Mouse (Mus musculus) 3T3-L1 (cell line): Measurements from ENCODE around the gene Serinc1.
A peak's percentile ranks its signal among the peaks of the same experiment; 100 is the strongest.
"Not testable (repeated sequence)": the region's sequence is repeated elsewhere in the genome, so short reads cannot be mapped to it uniquely, and the experiment has no call there.

ENCODE experiments used
- DNase-seq: peaks from one replicate; pipeline ENCODE4 v3.0.0-alpha.2; 2015; ENCODE audit warnings: low read depth, low spot score

The Serinc1 gene

DNA sequence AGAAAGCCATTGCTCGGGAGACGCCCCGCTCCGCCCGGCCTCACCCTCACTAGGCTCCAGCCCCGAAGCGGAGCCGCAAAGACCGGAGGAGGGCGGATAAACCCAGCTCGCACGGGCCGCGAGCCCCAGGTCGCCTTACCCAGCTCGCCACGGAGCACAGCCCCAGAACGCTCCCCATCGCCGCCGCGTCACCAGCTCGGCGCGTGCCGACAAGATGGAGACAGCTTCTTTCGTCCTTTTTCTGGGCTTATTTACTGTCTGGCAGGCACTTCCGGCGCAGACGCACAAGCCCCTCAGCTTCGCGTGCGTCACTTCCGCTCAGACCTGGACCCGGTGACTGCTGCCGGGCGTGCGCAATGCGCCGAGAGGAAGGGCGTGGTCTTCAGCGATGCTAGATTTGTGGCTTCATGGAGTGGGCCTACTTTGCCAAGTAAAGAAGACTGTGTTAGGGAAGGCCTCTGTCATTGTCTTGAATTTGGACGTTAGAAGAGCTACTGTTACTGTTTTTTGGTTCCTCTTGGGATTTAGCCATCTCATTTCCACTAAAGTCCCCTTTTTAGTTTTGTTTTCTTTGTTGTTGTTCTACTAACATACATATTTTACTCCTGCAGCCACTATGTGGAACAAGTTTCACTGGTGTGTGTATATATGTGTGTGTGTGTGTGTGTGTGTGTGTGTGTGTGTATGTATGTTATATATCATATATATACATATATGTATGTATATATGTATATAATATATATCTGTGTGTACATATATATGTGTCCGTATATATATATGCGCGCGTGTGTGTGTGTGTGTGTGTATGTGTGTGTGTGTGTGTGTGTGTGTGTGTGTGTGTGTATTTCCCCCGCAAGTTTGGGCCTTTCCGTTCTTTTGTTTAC lies at the start of gene Serinc1:
TSS of gene Serinc1 (minus strand) at position 313 of the 884 bp plus-strand sequence.
- DNase-seq = peak; percentile 98

DNA sequence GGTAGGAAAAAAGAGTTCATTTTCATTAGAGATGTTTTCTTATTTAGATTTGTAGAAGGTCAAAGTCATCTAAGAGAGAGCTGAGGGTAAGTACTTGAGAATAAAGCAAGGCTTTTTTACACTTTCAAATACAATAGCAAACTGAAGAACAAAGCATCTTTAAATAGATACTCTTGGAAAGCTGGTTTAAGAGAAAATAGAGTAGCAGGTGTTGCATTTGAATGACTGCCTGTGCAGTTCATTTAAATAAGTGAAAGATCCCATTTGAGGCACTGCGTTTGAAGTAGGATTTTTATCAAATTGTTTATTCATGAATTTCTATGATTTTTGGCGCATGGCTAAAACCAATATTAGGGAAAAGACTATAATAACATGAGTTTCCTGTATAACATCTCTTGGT lies 44.4 kb upstream of the Serinc1 start:
- DNase-seq = no peak

- DNase-seq = peak; percentile 32
Observed at GRCm38 (mm10) chr10:57572130-57572529, 39.8 kb upstream of the Serinc1 start.

GRCm38 (mm10) chr10:57571211-57571730 lies 38.9 kb upstream of the Serinc1 start:
- peak; percentile 50 for DNase-seq

- no peak for DNase-seq
Observed at GRCm38 (mm10) chr10:57569023-57569931, 36.9 kb upstream of the Serinc1 start.

DNA sequence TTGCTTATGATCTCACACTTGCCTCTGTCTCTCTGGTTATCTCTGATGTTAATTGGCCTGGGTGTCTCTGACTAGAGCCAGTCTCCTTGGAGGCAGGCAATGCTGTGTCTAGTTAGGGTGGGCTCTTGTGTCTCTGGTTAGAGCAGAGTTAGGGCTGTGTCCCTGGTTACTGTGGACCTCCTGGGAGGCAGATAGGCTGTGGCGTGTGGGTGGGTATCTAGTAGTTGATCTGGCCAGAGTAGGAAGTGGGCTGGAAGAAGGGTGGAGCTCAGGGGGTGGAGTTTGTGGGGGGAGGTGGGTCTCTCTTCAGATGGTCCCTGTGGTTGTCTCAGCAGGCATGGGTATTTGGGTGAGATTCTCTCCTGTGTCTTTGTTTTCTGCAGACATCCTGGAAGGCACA lies 33.9 kb upstream of the Serinc1 start:
- DNase-seq = no peak

DNA sequence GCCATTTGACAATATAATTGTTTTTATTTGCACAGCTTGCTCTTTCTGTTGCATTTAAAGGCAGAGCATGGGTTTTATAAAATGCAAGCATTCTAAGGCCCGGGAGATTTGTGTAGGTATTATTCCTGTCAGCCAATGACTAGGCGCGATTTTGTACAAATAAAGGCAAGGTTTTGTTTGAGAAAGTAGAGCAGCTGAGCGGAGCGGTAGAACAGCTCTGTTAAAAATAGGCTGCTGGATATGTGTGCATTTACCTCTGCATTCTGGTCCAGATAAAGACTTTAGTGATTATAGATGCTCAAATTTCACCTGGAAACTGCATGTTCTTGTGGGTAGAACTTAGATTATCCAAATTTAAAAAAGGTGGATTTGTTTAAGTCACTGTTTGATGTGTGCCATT lies 25.3 kb upstream of the Serinc1 start:
- no peak for DNase-seq

DNA sequence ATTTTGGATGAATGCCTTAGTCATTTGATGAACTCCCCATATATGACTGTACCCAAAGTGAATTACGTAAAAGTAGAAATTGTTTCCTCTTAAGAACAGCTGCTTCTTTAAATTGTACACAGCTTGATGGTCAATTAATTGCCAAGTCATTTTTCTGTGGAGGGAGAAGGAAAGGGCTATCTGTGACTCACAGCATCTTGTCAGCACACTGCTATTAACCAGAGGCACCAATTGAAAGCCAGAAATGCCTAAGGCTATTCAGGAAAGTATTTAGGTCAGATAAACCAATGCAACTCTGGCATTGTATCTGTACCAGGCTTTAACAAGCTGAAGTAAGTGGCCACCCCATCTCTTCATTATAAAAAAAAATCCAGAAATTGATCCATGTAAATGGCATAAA lies 21.4 kb upstream of the Serinc1 start:
- peak; percentile 71 for DNase-seq

DNA sequence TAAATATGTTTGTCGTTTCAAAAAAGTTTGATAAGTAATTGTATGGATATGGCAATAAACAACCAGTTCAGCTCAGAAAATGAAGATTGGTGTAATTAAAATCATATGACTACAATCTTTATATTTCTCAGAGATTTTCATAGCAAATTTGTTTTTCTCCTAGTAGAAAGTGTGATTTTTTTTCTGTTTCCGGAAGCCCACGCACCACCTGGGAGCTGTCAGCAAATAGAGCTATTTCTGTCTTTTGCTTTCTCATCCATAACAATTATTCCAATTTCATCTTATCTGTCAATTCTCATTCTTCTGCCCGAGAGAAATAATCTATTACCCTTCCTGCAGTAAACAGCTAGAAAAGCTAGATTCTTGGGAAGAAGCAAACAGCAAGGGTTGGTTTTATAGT lies 17.3 kb upstream of the Serinc1 start:
- no peak for DNase-seq

DNA sequence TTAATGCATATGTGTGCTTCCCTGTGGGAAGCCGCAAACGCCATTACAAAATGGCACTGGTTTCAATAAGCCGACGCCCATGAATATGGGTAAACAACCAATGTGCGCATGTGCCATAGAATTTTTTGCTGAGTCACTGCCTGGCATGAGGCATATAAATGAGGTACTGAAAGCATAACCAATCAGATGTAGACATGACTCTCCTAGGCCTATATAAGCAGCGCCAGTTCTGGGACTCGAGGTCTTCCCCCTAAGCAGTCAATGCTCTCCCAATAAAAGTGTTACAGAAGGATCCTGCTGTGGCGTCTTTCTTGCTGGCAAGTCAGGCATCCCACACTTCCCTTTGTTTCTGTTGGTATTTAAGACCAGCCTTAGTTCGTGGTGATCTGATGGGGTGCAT lies 11.6 kb upstream of the Serinc1 start:
- not testable (repeated sequence) for DNase-seq

- peak; percentile 21 for DNase-seq
Observed at GRCm38 (mm10) chr10:57531616-57532217, 613 bp downstream of the Serinc1 start.

- peak; percentile 47 for DNase-seq
Observed at GRCm38 (mm10) chr10:57531076-57531475, 1.3 kb downstream of the Serinc1 start.

- DNase-seq = no peak
Observed at GRCm38 (mm10) chr10:57526469-57526868, 5.9 kb downstream of the Serinc1 start.

- DNase-seq = peak; percentile 44
Observed at GRCm38 (mm10) chr10:57515278-57515677, 17.1 kb downstream of the Serinc1 start.

- DNase-seq = no peak
Observed at GRCm38 (mm10) chr10:57514616-57515015, 17.7 kb downstream of the Serinc1 start.

GRCm38 (mm10) chr10:57499414-57500156 lies 32.7 kb downstream of the Serinc1 start:
- no peak for DNase-seq

GRCm38 (mm10) chr10:57492050-57492449 lies 40.3 kb downstream of the Serinc1 start:
- DNase-seq = no peak

DNA sequence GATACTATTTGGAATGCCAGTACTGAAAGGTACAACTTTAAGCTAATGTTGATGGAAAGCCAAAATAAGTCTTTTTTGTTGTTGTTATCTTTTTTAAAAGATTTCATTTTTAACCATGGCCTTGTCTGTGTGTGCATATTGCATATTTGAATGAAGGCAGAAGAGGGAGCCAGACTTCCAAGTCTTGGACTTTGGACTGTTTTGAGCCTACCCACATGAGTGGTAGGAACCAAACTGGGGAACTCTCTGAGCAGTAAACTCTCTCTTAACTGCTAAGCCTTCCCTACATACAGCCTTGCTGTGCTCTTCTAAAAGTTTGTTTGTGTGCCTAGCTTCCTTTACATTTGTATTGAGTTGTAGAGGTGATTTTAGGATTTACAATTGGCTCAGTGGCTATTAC lies 43.7 kb downstream of the Serinc1 start:
- DNase-seq = peak; percentile 42

DNA sequence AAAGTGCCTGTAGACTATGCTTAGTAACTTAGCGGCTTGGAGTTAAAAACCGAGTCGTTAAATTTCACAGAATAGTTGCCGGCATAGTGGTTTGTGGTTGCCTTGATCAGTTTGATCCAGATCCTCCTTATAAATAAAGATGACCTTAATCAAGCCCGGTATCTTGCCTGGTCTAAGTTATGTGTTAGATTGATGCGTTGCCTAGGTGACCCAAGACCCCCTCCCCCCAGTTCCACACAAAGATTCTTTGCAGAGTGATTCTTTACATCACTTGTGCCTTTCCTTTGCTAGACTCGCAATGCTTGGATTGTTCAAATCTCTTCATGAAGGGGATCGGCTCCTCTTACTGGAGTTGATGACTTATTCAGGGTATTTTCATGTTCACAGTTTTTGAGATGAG lies 45.1 kb downstream of the Serinc1 start:
- DNase-seq = peak; percentile 44

DNA sequence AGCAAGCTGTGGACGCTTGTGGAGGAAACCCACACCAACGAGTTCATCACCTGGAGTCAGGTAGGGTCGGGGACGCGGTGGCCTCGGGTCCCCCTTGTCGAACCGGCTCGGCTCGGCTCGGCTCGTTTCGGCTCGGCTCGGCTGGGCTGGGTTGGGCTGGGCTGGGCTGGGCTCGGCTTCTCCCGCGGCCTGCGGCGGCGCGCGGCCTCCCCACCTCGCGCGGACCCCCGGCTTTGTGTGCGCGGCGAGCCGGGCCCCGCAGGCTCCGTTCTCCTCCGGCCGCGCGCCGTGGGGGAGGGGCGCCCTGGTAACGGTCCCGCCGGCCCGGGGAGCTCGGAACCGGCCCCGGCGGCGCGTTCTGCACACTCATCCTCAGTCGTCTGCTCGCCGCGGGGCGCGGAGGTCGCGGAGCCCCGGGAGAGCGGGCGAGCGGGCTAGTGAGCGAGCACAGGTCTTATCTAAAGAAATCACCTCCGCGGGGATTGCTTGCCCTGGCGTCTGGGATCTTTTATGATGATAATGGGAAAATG lies 45.7 kb downstream of the Serinc1 start:
- no peak for DNase-seq
